Mouse (Mus musculus) midbrain, postnatal 0 days (tissue): ENCODE data around the gene Olfr934. TPM values are rescaled to one million over a fixed set of nuclear protein-coding genes. Genes with fewer than 3 reads are reported as not detected.

Source experiments
- ATAC-seq: fragments of 200-750 bp; cut with Nextera tagmentation; 2 replicates; pipeline ENCODE4 v1.8.0; 2017; ENCODE audit warnings: moderate number of reproducible peaks, mild to moderate bottlenecking, moderate TSS enrichment, moderate library complexity; ENCODE audit not compliant: low FRiP score
- DNase-seq: peaks from one replicate; pipeline ENCODE4 v3.0.0-alpha.2; 2015; ENCODE audit warnings: low spot score
- H3K27ac ChIP-seq: fragments of 300-500 bp; sonication (generic); 2 replicates; pipeline ENCODE4 v1.5.1; 2014; ENCODE audit warnings: low read depth, mild to moderate bottlenecking, low read length, mixed read lengths
- H3K27me3 ChIP-seq: fragments of 300-500 bp; sonication (generic); 2 replicates; pipeline ENCODE4 v1.6.1; 2014; ENCODE audit warnings: low read length, control low read depth, mixed read lengths; ENCODE audit not compliant: insufficient read depth
- H3K36me3 ChIP-seq: fragments of 300-500 bp; sonication (generic); 2 replicates; pipeline ENCODE4 v1.6.1; 2014; ENCODE audit warnings: low read length, control low read depth, mixed read lengths; ENCODE audit not compliant: insufficient read depth
- H3K4me1 ChIP-seq: fragments of 300-500 bp; sonication (generic); 2 replicates; pipeline ENCODE4 v1.6.1; 2014; ENCODE audit warnings: mild to moderate bottlenecking, control low read depth, antibody characterized with exemption, low read length, mixed read lengths; ENCODE audit not compliant: insufficient read depth
- H3K4me2 ChIP-seq: fragments of 300-500 bp; sonication (generic); 2 replicates; pipeline ENCODE4 v1.6.1; 2014; ENCODE audit warnings: low read depth, mild to moderate bottlenecking, low read length, mixed read lengths; ENCODE audit not compliant: poor library complexity, severe bottlenecking
- H3K4me3 ChIP-seq: fragments of 300-500 bp; sonication (generic); 2 replicates; pipeline ENCODE4 v1.5.1; 2014; ENCODE audit warnings: low read depth, mild to moderate bottlenecking, low read length, moderate library complexity
- H3K9ac ChIP-seq: fragments of 300-500 bp; sonication (generic); replicated peaks from 2 replicates; pipeline ENCODE4 v1.6.1; 2014; ENCODE audit warnings: mild to moderate bottlenecking, low read length, moderate library complexity, mixed read lengths; ENCODE audit not compliant: poor library complexity, severe bottlenecking
- H3K9me3 ChIP-seq: fragments of 300-500 bp; sonication (generic); 2 replicates; pipeline ENCODE4 v1.6.1; 2016; ENCODE audit warnings: low read length, control low read depth
- CTCF ChIP-seq: IDR thresholded peaks from 2 replicates; pipeline ENCODE4 v1.5.1; 2016; ENCODE audit warnings: antibody characterized with exemption, mild to moderate bottlenecking
- WGBS: fragments of 180-500 bp; shearing (Covaris S2); extraction: QIAGEN DNeasy Blood & Tissue Kit; methylation state at CpG from one replicate; pipeline ENCODE4 v1.1.7; 2014; 5-methylcytosine and 5-hydroxymethylcytosine counted together
- polyA plus RNA-seq: library from polyadenylated mRNA; unstranded; fragments of >200 nt; fragmentation: Nextera tagmentation; extraction: Ambion mirVana; gene quantifications from 2 replicates; pipeline ENCODE4 v1.2.1, GENCODE M21; 2015
- total RNA-seq: library from RNA; depleted of rRNA; stranded (reverse); fragments of >200 nt; gene quantifications from 2 replicates; pipeline ENCODE4 v1.2.3, GENCODE M21; 2014; rRNA removed

The Olfr934 gene
- total RNA-seq (not detected in 2 replicates), polyA plus RNA-seq (not detected in 2 replicates)

- WGBS: 90% methylated on average over 2 of the region's 2 CpGs
- Histone ChIP-seq H3K4me3 (no peak within 1 kb of the TSS), H3K27ac (no peak within 1 kb of the TSS), H3K4me1 (no peaks in the 10 kb centered on the region), H3K9ac (no peak within 1 kb of the TSS), H3K27me3 (no peaks in the 10 kb centered on the region), H3K4me2 (no peak within 1 kb of the TSS), H3K9me3 (no peaks in the 10 kb centered on the region), H3K36me3 (no peaks in the 10 kb centered on the region)
- ATAC-seq (no peak), DNase-seq (no peak)
- no peak for TF ChIP-seq CTCF
These were observed at the start of gene Olfr934 for GRCm38 (mm10) chr9:38988215-38988614. TSS of gene Olfr934 (minus strand) at chr9:38988315.

- no peak within 1 kb of the TSS for H3K27ac ChIP-seq
- ATAC-seq (no peak), DNase-seq (no peak)
- no peak for TF ChIP-seq CTCF
- no peak within 1 kb of the TSS for H3K4me3 ChIP-seq
- no peak within 1 kb of the TSS for H3K4me2 ChIP-seq
- H3K36me3 ChIP-seq: no peaks in the 10 kb centered on the region
- 89% methylated on average over 1 of the region's 1 CpGs for WGBS
- H3K4me1 ChIP-seq: no peaks in the 10 kb centered on the region
- H3K9me3 ChIP-seq: no peaks in the 10 kb centered on the region
- no peaks in the 10 kb centered on the region for H3K27me3 ChIP-seq
- H3K9ac ChIP-seq: no peak within 1 kb of the TSS
These were observed 35.2 kb upstream of the Olfr934 start, which contains the start of gene Olfr146 for GRCm38 (mm10) chr9:39023277-39023676. TSS of gene Olfr146 (minus strand) at chr9:39023377.

GRCm38 (mm10) chr9:38999583-38999982 is 11.5 kb upstream of the Olfr934 start, which contains the start of gene Olfr935:
TSS of gene Olfr935 (minus strand) at chr9:38999683.
- H3K4me2 ChIP-seq: no peak within 1 kb of the TSS
- TF ChIP-seq CTCF: no peak
- no peaks in the 10 kb centered on the region for H3K36me3 ChIP-seq
- WGBS: 77% methylated on average over 2 of the region's 2 CpGs
- H3K27me3 ChIP-seq: no peaks in the 10 kb centered on the region
- ATAC-seq (no peak), DNase-seq (no peak)
- no peaks in the 10 kb centered on the region for H3K9me3 ChIP-seq
- H3K9ac ChIP-seq: no peak within 1 kb of the TSS
- no peak within 1 kb of the TSS for H3K27ac ChIP-seq
- H3K4me3 ChIP-seq: no peak within 1 kb of the TSS
- H3K4me1 ChIP-seq: no peaks in the 10 kb centered on the region

DNA sequence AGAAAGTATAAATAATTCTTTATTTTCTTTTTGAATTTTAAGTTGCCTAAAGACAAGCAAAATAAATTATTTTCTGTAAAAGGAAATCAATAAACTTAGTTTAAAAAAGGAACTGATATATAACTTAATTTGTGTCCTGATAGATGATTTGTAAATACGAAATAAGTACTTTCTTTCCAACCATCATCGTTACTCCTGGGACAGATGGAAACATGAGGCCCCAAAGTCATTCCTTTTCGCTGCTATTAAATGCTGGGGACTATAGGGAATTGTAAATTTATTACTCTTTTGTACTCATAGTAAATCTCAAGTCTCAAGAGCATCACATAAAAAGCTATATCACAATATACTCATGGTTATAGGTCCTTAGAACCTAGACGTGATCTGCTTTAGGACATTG is 16.1 kb downstream of the Olfr934 start, which contains the start of gene Olfr933:
Gene Olfr933 (plus strand): TSS at position 301 of the 400 bp plus-strand sequence.
- H3K4me1 ChIP-seq: no peaks in the 10 kb centered on the region
- H3K27ac ChIP-seq: no peak within 1 kb of the TSS
- no peak for TF ChIP-seq CTCF
- H3K4me3 ChIP-seq: no peak within 1 kb of the TSS
- no peak for DNase-seq
- no peaks in the 10 kb centered on the region for H3K36me3 ChIP-seq
- H3K27me3 ChIP-seq: no peaks in the 10 kb centered on the region
- H3K9ac ChIP-seq: no peak within 1 kb of the TSS
- H3K9me3 ChIP-seq: no peaks in the 10 kb centered on the region
- WGBS: 85% methylated on average over 4 of the region's 4 CpGs
- ATAC-seq: no peak
- H3K4me2 ChIP-seq: no peak within 1 kb of the TSS

- Histone ChIP-seq H3K9ac (no peak overlapping the region), H3K4me2 (no peak overlapping the region), H3K27ac (no peak overlapping the region), H3K27me3 (no peaks in the 10 kb centered on the region), H3K4me1 (no peaks in the 10 kb centered on the region), H3K36me3 (no peaks in the 10 kb centered on the region), H3K4me3 (no peak overlapping the region), H3K9me3 (no peaks in the 10 kb centered on the region)
- WGBS: 91% methylated on average over 4 of the region's 4 CpGs
- TF ChIP-seq CTCF: peak; percentile 26; the same call in 1 of the 2 replicates
- DNase-seq (peak; percentile 24), ATAC-seq (no peak)
These were observed 34.0 kb downstream of the Olfr934 start for GRCm38 (mm10) chr9:38954124-38954416.

DNA sequence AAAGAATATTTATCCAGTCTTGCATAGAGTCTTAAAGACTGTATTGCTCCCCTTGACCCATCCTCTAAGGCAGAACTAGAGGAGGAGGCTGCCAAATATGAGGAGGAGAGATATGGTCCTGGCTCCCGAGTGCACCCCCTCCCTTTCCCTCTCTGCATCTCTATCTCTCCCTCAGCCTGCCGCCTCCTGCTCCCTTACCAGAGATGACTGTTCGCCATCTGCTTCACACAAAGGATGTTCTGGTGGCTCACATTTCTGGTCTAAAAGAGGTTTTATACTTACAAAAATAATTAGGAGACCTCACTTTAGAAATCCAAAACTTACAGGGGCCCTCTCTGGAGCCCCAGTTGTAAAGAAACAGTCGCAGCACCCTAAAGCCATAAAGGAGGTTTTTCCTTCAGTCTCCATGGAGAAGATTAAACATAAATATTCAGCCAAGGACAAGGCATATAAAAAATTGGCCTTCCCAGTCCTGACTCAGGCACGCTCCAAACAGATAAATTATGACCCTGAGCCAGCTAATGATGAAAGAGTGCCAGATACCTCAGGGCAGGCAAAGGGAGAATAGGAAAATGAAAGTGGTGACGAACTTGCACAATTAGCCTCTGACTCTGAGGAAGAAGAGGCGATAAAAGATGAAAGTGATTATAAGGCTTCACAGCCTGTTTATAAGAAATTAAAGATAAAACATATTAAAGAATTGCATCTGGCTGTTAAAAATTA is 34.6 kb downstream of the Olfr934 start:
- no peak overlapping the region for H3K4me3 ChIP-seq
- H3K9ac ChIP-seq: no peak overlapping the region
- H3K9me3 ChIP-seq: no peaks in the 10 kb centered on the region
- H3K27me3 ChIP-seq: no peaks in the 10 kb centered on the region
- H3K4me1 ChIP-seq: no peaks in the 10 kb centered on the region
- no peaks in the 10 kb centered on the region for H3K36me3 ChIP-seq
- WGBS: 81% methylated on average over 7 of the region's 7 CpGs
- TF ChIP-seq CTCF: no peak
- H3K27ac ChIP-seq: no peak overlapping the region
- no peak for ATAC-seq
- DNase-seq: no peak
- no peak overlapping the region for H3K4me2 ChIP-seq

Other genes with a start within 250 kb of the Olfr934 start
- under 0.01 and 0.05 TPM in 2 replicates for gene Olfr920, start 236.0 kb downstream of the Olfr934 start, total RNA-seq
- 0.02 and 0.04 TPM in 2 replicates for gene Olfr920, start 236.0 kb downstream of the Olfr934 start, polyA plus RNA-seq
- gene Olfr921, start 215.2 kb downstream of the Olfr934 start, total RNA-seq: not detected in 2 replicates
- gene Olfr921, start 215.2 kb downstream of the Olfr934 start, polyA plus RNA-seq: not detected in 2 replicates
- gene Olfr922, start 173.7 kb downstream of the Olfr934 start, total RNA-seq: not detected in 2 replicates
- gene Olfr922, start 173.7 kb downstream of the Olfr934 start, polyA plus RNA-seq: not detected in 2 replicates
- gene Olfr923, start 161.8 kb downstream of the Olfr934 start, total RNA-seq: not detected in 2 replicates
- not detected in 2 replicates for gene Olfr923, start 161.8 kb downstream of the Olfr934 start, polyA plus RNA-seq
- gene Olfr924, start 143.9 kb downstream of the Olfr934 start, total RNA-seq: not detected in 2 replicates
- gene Olfr924, start 143.9 kb downstream of the Olfr934 start, polyA plus RNA-seq: not detected in 2 replicates
- not detected in 2 replicates for gene Olfr26, start 133.3 kb downstream of the Olfr934 start, total RNA-seq
- gene Olfr26, start 133.3 kb downstream of the Olfr934 start, polyA plus RNA-seq: not detected in 2 replicates
- not detected in 2 replicates for gene Olfr926, start 111.2 kb downstream of the Olfr934 start, total RNA-seq
- gene Olfr926, start 111.2 kb downstream of the Olfr934 start, polyA plus RNA-seq: not detected in 2 replicates
- gene Olfr930, start 58.5 kb downstream of the Olfr934 start, total RNA-seq: not detected in 2 replicates
- not detected in 2 replicates for gene Olfr930, start 58.5 kb downstream of the Olfr934 start, polyA plus RNA-seq
- not detected in 2 replicates for gene Olfr933, start 16.0 kb downstream of the Olfr934 start, total RNA-seq
- not detected in 2 replicates for gene Olfr933, start 16.0 kb downstream of the Olfr934 start, polyA plus RNA-seq
- gene Olfr935, start 11.4 kb upstream of the Olfr934 start, total RNA-seq: not detected in 2 replicates
- not detected in 2 replicates for gene Olfr935, start 11.4 kb upstream of the Olfr934 start, polyA plus RNA-seq
- gene Olfr146, start 35.1 kb upstream of the Olfr934 start, total RNA-seq: not detected in 2 replicates
- gene Olfr146, start 35.1 kb upstream of the Olfr934 start, polyA plus RNA-seq: not detected in 2 replicates
- not detected in 2 replicates for gene Olfr937, start 76.6 kb upstream of the Olfr934 start, total RNA-seq
- gene Olfr937, start 76.6 kb upstream of the Olfr934 start, polyA plus RNA-seq: not detected in 2 replicates
- not detected in 2 replicates for gene Olfr938, start 90.6 kb upstream of the Olfr934 start, total RNA-seq
- not detected in 2 replicates for gene Olfr938, start 90.6 kb upstream of the Olfr934 start, polyA plus RNA-seq
- not detected in 2 replicates for gene Olfr27, start 139.8 kb upstream of the Olfr934 start, total RNA-seq
- gene Olfr27, start 139.8 kb upstream of the Olfr934 start, polyA plus RNA-seq: not detected in 2 replicates
- not detected in 2 replicates for gene Olfr943, start 178.0 kb upstream of the Olfr934 start, total RNA-seq
- gene Olfr943, start 178.0 kb upstream of the Olfr934 start, polyA plus RNA-seq: not detected in 2 replicates
- not detected in 2 replicates for gene Olfr944, start 213.6 kb upstream of the Olfr934 start, total RNA-seq
- gene Olfr944, start 213.6 kb upstream of the Olfr934 start, polyA plus RNA-seq: not detected in 2 replicates